Mouse (Mus musculus) liver, embryonic 14.5 days (tissue): ENCODE measurements at regions not wholly inside any gene's neighbourhood (a gene's known extent, or its start where the extent isn't known, plus 50 kb on each side); places are given as distances from the start of the nearest gene placed in this dataset.

Source experiments
- ATAC-seq: fragments of 200-750 bp; cut with Nextera tagmentation; 2 replicates; pipeline ENCODE4 v1.8.0; 2017; ENCODE audit warnings: moderate number of reproducible peaks, mild to moderate bottlenecking, moderate library complexity; ENCODE audit not compliant: insufficient read depth
- DNase-seq, 3 experiments: peaks; one replicate each; pipeline ENCODE4 v3.0.0-alpha.2; 2012 to 2013; ENCODE audit warnings: low read depth in 3 of 3, low spot score in 3 of 3
- H3K27ac ChIP-seq: fragments of 300-500 bp; sonication (generic); 2 replicates; pipeline ENCODE4 v1.5.1; 2014; ENCODE audit warnings: moderate library complexity, mild to moderate bottlenecking, control low read depth, inconsistent platforms
- H3K27me3 ChIP-seq: fragments of 300-500 bp; sonication (generic); 2 replicates; pipeline ENCODE4 v1.6.1; 2014; ENCODE audit warnings: mild to moderate bottlenecking, low read length, moderate library complexity; ENCODE audit not compliant: control insufficient read depth, insufficient read depth
- H3K36me3 ChIP-seq: fragments of 300-500 bp; sonication (generic); replicated peaks from 2 replicates; pipeline ENCODE4 v1.6.1; 2014; ENCODE audit warnings: low read depth; ENCODE audit not compliant: control insufficient read depth, insufficient read depth
- H3K4me1 ChIP-seq, 2 experiments: fragments of 200-500 bp in 1 of 2; fragments of 300-500 bp in 1 of 2; sonication (generic) in 1 of 2; replicated peaks; 2 replicates each; pipeline ENCODE4 v1.6.1; 2012 to 2014; ENCODE audit warnings: antibody characterized with exemption in 1 of 2, inconsistent platforms in 1 of 2, low read length in 1 of 2; ENCODE audit not compliant: control insufficient read depth in 2 of 2, insufficient read depth in 2 of 2
- H3K4me2 ChIP-seq: fragments of 300-500 bp; sonication (generic); 2 replicates; pipeline ENCODE4 v1.6.1; 2014; ENCODE audit warnings: low read depth, mild to moderate bottlenecking, control low read depth, moderate library complexity
- H3K4me3 ChIP-seq, 2 experiments: fragments of 200-500 bp in 1 of 2; fragments of 300-500 bp in 1 of 2; sonication (generic) in 1 of 2; 2 replicates each; pipeline ENCODE4 v1.5.1; 2012 to 2014; ENCODE audit warnings: low read depth in 2 of 2, low read length in 2 of 2, mild to moderate bottlenecking in 2 of 2, control low read depth in 1 of 2, inconsistent platforms in 1 of 2, moderate library complexity in 1 of 2; ENCODE audit not compliant: insufficient read depth in 1 of 2
- H3K9ac ChIP-seq: fragments of 300-500 bp; sonication (generic); replicated peaks from 2 replicates; pipeline ENCODE4 v1.6.1; 2014; ENCODE audit warnings: mild to moderate bottlenecking, control low read depth, moderate library complexity
- H3K9me3 ChIP-seq: fragments of 300-500 bp; sonication (generic); 2 replicates; pipeline ENCODE4 v1.6.1; 2016; ENCODE audit warnings: low read length, mixed read lengths; ENCODE audit not compliant: control insufficient read depth
- CTCF ChIP-seq: IDR thresholded peaks from 2 replicates; pipeline ENCODE4 v1.5.1; 2016; ENCODE audit warnings: antibody characterized with exemption, low read depth, control low read depth
- EP300 ChIP-seq: IDR thresholded peaks from 2 replicates; pipeline ENCODE4 v1.6.1; 2016; ENCODE audit warnings: antibody characterized with exemption, low read depth
- WGBS: fragments of 180-500 bp; shearing (Covaris S2); extraction: QIAGEN DNeasy Blood & Tissue Kit; methylation state at CpG from one replicate; pipeline ENCODE4 v1.1.7; 2014; ENCODE audit not compliant: insufficient replicate concordance; 5-methylcytosine and 5-hydroxymethylcytosine counted together

- H3K27ac ChIP-seq: no peak overlapping the region
- no peaks in the 10 kb centered on the region for H3K27me3 ChIP-seq
- TF ChIP-seq EP300 (no peak), CTCF (no peak)
- no peaks in the 10 kb centered on the region for H3K4me1 ChIP-seq
- no peak for DNase-seq
- H3K9me3 ChIP-seq: no peaks in the 10 kb centered on the region
- no peaks in the 10 kb centered on the region for H3K36me3 ChIP-seq
- H3K9ac ChIP-seq: no peak overlapping the region
- WGBS: 56% methylated on average over 1 of the region's 1 CpGs
- ATAC-seq: no peak
- no peak overlapping the region for H3K4me2 ChIP-seq
- H3K4me3 ChIP-seq: no peak overlapping the region
These were observed 104.6 kb downstream of the Psmg1 start for GRCm38 (mm10) chr16:95886131-95886530.

- Histone ChIP-seq H3K4me1 (no peaks in the 10 kb centered on the region), H3K36me3 (no peaks in the 10 kb centered on the region), H3K27ac (no peak overlapping the region), H3K4me3 (no peak overlapping the region), H3K4me2 (no peak overlapping the region), H3K27me3 (no peaks in the 10 kb centered on the region), H3K9ac (no peak overlapping the region), H3K9me3 (no peaks in the 10 kb centered on the region)
- 70% methylated on average over 4 of the region's 4 CpGs for WGBS
- no peak for DNase-seq
- TF ChIP-seq EP300 (no peak), CTCF (no peak)
- no peak for ATAC-seq
These were observed 117.5 kb downstream of the Psmg1 start for GRCm38 (mm10) chr16:95873297-95873696.

- TF ChIP-seq CTCF: no peak
- no peak for TF ChIP-seq EP300
- no peak overlapping the region for H3K27ac ChIP-seq
- no peak overlapping the region for H3K4me2 ChIP-seq
- ATAC-seq (no peak), DNase-seq (no peak)
- no peak overlapping the region for H3K9ac ChIP-seq
- H3K4me3 ChIP-seq: no peak overlapping the region
- 51% methylated on average over 3 of the region's 3 CpGs for WGBS
- H3K4me1 ChIP-seq: no peaks in the 10 kb centered on the region
- H3K36me3 ChIP-seq: no peaks in the 10 kb centered on the region
- no peaks in the 10 kb centered on the region for H3K27me3 ChIP-seq
- H3K9me3 ChIP-seq: no peaks in the 10 kb centered on the region
These were observed 118.3 kb downstream of the Psmg1 start for GRCm38 (mm10) chr16:95872436-95872835.

- H3K4me1 ChIP-seq: no peaks in the 10 kb centered on the region
- no peaks in the 10 kb centered on the region for H3K9me3 ChIP-seq
- no peak overlapping the region for H3K4me2 ChIP-seq
- 46% methylated on average over 2 of the region's 2 CpGs for WGBS
- ATAC-seq (no peak), DNase-seq (no peak)
- no peak overlapping the region for H3K27ac ChIP-seq
- no peaks in the 10 kb centered on the region for H3K27me3 ChIP-seq
- H3K4me3 ChIP-seq: no peak overlapping the region
- no peaks in the 10 kb centered on the region for H3K36me3 ChIP-seq
- TF ChIP-seq EP300 (no peak), CTCF (no peak)
- H3K9ac ChIP-seq: no peak overlapping the region
These were observed 120.5 kb downstream of the Psmg1 start for GRCm38 (mm10) chr16:95870291-95870690.

- Histone ChIP-seq H3K9me3 (no peaks in the 10 kb centered on the region), H3K27me3 (no peaks in the 10 kb centered on the region), H3K27ac (no peak overlapping the region), H3K36me3 (no peaks in the 10 kb centered on the region), H3K4me1 (no peaks in the 10 kb centered on the region), H3K4me3 (no peak overlapping the region), H3K9ac (no peak overlapping the region), H3K4me2 (no peak overlapping the region)
- WGBS: 57% methylated on average over 5 of the region's 5 CpGs
- ATAC-seq (no peak), DNase-seq (no peak)
- TF ChIP-seq EP300 (no peak), CTCF (no peak)
These were observed 121.3 kb downstream of the Psmg1 start for GRCm38 (mm10) chr16:95869501-95869900.

- no peak overlapping the region for H3K4me3 ChIP-seq
- ATAC-seq: peak; percentile 23; the same call in 1 of the 2 replicates
- H3K36me3 ChIP-seq: no peaks in the 10 kb centered on the region
- no peaks in the 10 kb centered on the region for H3K27me3 ChIP-seq
- no peaks in the 10 kb centered on the region for H3K4me1 ChIP-seq
- H3K9me3 ChIP-seq: no peaks in the 10 kb centered on the region
- H3K4me2 ChIP-seq: no peak overlapping the region
- DNase-seq: no peak
- H3K9ac ChIP-seq: no peak overlapping the region
- 76% methylated on average over 1 of the region's 1 CpGs for WGBS
- TF ChIP-seq EP300 (no peak), CTCF (no peak)
- no peak overlapping the region for H3K27ac ChIP-seq
These were observed 121.9 kb downstream of the Psmg1 start for GRCm38 (mm10) chr16:95868896-95869295.
